Mouse (Mus musculus): ENCODE measurements at regions not wholly inside any gene's neighbourhood (a gene's known extent, or its start where the extent isn't known, plus 50 kb on each side); places are given as distances from the start of the nearest gene placed in this dataset.

DNA sequence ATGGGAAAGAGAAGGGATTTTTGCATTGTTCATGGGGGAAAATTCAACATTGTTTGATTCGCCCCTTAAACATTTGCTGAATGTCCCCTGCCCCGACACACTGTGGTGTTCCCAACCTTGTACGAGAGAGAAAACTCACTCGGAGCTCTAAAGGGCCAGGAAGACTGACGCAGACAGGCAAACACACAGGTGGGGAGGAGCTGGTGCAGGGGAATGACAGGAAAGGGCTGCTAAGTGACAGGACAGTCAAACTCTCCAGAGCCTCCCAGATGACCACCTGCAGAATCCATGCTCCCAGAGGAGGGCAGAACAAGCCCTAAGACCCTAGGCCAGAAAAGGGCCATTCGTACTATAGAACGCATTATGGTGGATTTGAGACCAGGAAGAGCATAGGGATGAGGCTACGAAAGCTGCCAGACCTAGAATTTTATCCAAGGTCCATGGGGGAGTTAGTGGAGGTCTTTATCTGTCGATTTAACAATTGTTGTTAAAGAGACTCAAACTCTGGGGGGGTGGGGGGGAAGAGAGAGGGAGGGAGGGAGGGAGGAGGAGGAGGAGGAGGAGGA lies 94.6 kb upstream of the Pabpc6 start:
- no peak for DNase-seq (ENCODE audit: low read depth, low spot score)

DNA sequence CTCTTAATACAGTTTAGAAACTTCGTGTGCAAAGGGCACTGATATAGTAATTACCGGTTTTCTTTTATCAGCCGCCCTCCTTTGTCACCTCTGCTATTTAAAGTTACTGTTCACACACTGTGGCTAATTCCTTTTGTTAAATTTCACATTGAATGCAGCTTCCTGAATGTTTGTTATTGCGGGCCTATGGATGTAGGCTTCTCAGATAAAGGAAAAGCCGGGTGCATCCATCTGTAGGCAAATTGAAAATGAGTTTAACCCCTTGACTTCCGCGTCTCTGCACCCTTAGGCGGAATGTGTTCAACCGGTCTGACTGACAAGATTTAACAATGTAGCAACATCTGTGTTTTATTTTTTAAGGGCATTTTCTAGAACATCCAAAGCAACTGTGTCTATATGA lies 93.6 kb upstream of the Pabpc6 start:
- DNase-seq (ENCODE audit: low read depth, low spot score): no peak

DNA sequence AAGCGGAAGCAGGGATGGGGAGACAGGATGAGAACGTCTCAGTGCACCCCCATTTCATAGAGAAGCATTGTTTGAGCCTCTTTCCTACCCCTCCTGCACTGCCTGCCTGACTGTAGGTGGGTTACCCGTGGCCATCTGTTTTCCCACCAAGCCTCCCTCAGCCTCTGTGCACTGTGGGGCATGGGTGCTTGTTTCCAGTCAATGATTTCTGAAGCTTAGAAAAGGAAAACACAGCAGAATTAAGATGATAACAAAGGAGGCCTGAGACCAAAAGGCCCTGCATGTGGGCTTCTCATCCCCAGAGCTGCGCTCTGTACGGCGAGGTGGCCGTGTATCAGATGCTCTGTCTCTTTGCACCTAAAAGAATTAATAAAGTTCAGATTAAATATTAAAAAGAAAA lies 92.9 kb upstream of the Pabpc6 start:
- no peak for DNase-seq (ENCODE audit: low read depth, low spot score)

DNA sequence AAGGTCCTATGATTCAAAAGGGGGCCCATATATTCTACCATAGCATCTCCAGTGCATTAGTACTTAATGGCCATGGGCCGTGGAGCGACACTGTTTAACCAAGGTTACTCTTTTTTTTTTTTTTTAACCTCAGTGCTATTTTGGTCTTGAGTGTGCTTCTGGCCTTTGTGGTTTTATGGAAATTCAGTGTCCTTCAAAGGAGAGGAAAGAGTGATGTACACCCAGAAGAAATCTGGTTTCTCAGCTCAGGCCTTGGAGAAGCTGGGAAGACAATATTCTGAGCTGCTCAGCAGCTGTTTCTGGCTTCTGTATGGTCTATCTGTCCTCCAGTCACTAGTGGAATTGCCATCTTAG lies 91.2 kb upstream of the Pabpc6 start:
- DNase-seq (ENCODE audit: low read depth, low spot score): no peak

DNA sequence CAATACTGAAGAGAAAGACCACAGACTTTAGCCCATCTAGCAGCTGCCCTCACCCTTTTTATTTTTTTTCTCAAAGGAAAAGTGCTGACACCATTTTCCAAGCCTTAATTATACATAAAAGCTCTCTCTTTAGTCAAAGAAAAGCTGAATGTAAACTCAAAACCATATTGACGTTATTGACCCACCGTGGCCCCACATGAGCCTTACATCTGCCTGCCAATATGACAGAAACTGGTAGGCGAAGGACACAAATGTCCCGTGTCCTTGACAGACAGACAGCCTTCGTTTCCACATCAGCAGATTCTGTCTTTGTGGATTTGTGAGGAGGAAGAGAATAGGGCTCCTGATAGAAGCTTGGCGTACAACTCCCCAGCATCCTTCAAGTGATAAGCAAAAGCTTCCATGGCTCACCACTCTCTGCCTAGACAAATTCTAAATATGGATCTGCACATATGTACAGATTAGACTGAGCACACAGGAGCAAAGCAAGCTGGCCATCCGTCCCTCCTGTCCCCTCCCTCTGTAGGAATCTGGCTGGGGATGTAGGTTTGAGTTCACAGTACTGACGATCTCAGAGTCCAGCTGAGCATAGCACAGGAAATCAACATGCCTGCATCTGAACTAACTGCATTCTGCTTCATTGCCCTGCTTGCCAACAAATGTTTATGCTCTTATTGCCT lies 90.6 kb upstream of the Pabpc6 start:
- no peak for DNase-seq (ENCODE audit: low read depth, low spot score)

DNA sequence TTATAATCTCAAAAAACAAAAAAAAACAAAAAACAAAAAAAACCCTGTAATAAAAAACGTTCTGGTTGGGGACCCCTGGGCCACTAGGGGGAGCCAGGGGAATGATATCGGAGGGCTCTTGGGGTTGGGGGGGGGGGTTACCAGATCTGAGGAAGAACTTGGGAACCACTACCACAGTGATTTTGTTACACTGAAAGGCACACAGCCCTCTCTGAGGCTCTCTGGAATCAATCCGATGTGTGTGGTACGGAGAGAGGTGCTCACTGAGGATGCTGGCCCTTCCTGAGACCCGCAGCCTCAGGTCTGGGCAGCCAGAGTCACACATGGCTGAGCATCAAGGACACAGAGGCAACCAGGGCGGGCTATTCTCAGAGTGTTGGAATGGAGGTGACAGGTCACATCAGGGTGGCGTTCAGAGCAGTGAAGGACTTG lies 89.9 kb upstream of the Pabpc6 start:
- no peak for DNase-seq (ENCODE audit: low read depth, low spot score)

DNA sequence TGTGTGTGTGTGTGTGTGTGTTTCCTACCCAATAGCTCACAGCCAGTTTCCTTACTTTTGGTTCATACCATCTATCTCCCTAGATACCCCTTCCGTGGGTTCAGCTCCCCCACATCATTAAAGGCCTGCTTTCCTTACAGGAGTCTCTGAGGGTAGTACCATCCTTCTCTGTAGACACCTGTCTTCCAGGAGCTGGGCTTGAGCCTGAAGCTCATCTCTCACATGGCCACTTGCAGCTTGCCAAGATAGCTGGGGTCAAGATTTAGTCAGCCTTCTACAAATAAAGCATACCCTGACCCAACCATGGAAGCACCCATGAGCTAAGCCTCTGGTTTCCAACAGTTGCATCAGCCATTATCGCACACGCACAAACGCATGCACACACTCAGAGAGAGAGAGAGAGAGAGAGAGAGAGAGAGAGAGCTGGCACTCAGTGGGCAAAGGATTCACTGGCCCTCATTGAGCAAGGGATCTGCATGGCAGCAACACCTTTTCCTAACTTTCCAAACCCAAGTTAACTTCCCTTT lies 88.3 kb upstream of the Pabpc6 start:
- DNase-seq (ENCODE audit: low read depth, low spot score): no peak

DNA sequence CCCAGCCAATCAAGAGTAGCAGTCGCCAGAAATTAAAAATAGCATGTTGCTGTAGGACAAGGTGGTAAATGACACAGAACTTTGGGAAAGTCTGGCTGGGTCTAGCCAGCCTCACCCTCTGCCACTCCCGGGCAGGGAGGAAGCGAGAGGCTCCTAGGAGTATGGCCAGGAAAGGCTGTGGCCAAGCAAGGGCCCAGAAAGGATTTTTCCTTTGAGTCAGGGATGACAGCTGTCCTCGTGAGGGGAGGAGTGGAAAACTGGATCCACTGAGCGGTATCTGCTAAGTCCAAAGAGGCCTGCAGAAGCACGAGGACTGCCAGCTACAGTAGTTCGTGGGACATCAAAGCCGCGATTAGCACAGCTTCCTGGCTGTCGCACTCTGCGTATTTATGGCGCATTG lies 87.2 kb upstream of the Pabpc6 start:
- DNase-seq (ENCODE audit: low read depth, low spot score): no peak

DNA sequence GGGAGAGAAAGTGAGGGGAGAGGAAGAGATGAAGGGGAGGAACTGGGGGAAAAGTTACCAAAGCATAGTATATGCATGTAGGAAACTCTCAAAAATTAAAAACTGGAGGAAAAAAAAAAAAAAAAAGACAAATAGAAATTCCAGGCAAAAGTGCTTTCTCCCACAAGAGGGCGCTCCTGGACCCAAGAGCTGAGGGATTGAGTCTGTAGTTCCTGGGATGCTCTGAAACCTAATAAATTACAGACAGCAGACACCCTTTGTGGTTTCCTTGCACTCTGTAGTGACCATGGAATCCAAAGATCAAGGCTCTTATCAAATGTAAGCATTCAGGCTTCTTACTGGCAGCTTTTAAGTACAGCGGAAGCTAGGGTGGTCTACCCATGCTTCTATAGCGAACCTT lies 86.7 kb upstream of the Pabpc6 start:
- DNase-seq (ENCODE audit: low read depth, low spot score): no peak

DNA sequence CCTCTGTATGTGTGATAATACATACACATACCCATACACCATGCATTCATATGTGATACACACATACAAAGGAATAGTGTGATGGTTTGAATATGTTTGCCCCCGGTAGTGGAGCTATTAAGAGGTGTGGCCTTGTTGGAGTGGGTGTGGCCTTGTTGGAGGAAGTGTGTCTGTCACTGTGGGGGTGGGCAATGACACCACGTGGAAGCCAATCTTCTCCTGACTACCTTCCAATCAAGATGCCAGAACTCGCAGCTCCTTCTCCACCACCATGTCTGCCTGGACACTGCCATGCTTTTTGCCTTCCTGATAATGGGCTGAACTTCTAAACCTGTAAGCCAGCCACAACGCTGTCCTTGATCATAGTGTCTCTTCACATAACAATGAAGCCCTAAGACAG lies 86.1 kb upstream of the Pabpc6 start:
- DNase-seq (ENCODE audit: low read depth, low spot score): no peak

DNA sequence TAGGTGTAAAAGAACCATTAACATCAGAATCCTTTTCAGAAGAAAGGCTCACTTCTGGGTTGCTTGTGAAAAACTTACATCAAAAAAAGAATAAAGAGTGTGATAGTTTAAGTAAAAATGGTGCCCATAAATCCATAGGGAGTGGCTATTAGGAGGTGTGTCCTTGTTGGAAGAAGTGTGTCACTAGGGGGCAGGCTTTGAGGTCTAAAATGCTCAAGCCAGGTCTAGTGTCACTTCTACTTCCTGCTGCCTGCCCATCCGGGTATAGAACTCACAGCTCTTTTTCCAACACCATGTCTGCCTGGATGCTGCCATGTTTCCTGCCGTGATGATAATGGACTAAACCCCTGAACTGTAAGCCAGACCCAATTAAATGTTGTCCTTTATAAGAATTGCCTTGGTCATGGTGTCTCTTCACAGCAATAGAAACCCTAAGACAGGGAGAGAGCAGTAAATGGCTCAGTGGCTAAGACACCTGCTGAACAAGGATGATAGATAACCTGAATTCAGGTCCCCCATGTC lies 85.4 kb upstream of the Pabpc6 start:
- no peak for DNase-seq (ENCODE audit: low read depth, low spot score)

DNA sequence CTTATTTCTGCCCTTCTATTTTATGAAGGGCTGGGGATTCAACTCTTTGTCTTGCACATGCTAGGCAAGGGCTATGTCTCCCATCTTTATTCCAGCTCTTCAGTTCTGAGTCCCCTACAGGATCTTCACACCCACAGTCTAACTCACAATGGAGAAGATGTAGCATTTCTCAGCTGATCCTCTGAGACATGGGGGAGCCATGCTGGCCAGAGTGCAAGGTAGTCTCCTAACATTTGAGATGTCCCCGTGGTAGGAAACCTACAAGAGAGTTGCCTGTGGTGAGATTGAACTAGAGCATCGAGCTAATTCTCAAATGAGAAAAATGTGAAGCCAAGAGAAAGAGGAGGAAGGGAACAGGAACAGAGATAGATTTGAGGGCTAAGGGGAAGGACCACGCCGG lies 83.3 kb upstream of the Pabpc6 start:
- no peak for DNase-seq (ENCODE audit: low read depth, low spot score)

DNA sequence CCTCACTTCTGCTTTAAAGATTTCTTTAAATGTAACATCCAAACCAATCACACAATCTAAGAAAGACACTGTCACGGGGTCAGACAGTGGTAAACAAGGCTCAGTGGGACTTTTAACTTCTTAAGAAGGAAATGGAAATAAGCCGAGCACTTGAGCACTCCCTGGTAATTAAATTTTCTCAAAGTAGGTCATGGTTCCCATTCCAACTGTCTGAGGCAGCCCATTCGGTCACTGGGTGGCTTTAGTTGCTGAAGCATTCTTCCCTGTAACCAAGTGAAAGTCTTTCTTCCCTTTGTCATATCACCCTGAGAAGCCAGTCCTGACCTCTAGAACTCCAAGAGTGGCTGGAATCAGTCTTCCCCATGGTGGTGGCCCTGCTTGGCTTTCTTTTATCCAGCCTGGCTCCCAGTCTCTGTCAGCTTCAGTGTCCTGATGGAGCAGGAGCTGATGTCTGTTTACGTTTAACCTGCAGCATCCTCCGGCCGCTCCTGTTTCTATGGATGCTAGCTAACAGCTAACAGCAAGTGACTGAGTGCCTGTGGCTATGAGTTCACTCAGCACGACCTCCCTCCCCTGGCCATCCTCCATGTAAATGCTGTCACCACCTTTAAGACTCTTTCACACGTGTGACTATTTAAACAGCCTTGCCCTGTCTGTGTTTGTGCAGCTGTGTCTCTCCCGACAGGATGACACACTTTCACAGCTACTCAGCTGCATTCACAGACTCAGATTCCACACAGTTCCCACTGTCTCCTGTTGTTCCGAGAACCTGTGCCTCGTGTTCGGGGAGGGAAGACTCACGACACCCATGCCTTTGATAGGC lies 82.0 kb upstream of the Pabpc6 start:
- no peak for DNase-seq (ENCODE audit: low read depth, low spot score)

DNA sequence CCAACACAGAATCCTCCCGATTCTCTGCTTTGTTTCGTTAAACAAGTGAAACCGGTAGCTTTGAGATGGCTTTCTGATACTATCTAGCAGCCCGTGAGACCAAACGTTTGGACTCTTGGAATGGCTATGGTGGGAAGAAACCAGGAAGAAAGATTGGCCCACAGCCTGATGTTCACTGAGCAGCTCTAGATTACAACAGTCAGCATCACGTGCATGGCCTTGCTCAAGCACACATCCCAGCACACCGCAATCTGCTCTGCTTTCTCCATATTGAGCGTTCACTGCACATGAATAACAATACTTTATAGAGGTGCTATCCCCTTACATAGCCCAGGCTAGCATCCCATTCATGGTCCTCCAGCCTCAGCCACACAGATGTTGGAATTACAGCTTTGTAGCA lies 80.5 kb upstream of the Pabpc6 start:
- DNase-seq (ENCODE audit: low read depth, low spot score): no peak

DNA sequence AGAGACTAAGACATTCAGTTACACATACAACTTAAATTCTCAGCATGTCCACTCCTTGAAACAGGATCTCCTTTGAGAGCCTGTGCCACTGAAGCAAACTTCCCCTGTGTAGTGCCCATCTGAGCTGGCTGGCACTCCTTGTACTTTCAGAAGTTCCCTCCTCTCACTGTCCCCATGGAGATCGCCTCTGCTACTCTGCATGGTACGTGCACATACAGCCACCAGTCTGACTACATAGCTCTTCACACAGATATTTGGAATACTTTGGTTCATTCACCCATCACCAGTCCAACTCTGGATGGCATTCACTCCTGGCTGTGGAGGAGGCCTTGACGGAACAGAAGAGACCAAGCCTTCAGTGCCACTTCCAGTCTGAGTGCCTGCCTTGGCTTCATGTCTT lies 79.8 kb upstream of the Pabpc6 start:
- no peak for DNase-seq (ENCODE audit: low read depth, low spot score)

DNA sequence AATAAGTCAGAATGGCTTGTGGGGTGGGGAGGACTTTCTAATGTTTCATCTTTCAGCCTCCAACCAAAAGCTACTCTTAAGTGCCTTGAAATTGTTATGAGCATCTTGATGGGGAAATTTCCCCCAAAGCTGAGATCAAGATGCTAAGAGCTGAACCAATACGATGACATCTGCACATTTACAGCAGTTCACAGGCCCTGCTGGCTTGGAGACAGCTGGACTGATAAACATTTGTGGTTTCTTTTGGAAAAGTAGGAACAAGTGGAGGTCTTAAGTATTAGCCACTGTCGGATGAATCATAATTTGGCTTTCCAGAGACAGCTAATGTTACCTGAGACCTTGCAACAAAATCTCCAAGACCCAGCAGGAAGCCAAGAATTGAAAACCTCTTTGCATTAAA lies 78.4 kb upstream of the Pabpc6 start:
- no peak for DNase-seq (ENCODE audit: low read depth, low spot score)

DNA sequence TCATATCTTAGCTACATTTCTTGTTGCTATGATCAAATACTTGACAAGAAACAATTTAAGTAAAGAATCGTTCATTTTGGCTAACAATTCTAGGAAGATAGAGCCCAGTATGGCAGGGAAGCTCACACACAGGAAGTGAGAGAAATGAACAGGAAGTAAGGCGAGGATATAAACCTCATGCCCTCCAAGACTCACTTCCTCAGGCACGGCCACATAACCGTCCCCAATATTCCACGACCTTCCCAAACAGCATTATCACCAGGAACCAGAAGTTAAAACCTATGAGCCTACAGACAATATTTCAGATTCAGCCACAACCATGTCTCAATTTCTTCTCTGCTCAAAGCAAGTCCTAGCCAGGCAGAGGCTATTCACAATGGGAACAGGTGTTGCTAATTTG lies 73.8 kb upstream of the Pabpc6 start:
- no peak for DNase-seq (ENCODE audit: low read depth, low spot score)

DNA sequence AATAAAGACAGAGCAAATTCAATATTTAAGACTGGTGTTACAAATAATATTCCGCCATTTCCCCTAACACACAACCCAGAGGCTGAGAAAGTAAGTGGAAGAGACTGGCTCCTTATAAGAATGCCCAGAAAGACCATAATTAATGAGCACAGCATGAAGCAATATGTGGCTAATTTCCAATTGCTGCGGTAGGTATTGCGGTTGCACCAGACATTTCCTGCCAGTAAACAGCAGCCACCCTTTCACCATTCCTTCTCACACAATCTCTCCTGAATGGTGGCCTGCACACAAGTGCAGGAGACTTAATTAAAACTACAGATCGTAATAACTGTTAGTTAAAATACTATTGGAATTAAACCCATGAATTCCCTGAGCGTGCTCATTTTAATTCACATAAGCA lies 71.8 kb upstream of the Pabpc6 start:
- DNase-seq (ENCODE audit: low read depth, low spot score): no peak

DNA sequence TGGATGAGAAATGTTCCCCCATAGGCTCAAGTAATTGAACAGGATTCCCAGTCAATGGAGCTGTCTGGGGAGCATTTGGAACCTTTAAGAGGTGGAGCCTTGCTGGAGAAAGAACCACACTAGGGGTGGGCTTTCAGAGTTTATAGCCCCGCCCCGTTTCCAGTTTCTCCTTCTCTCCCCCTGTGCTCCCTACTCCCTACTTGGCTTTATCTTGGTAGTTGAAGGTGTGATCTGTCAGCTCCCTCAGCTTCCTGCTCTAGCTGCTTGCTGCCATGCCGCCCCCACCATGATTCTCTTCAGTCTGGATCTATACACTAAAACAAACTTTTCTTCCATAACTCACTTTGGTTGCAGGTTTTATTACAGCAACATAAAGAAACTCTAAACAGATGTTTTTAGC lies 59.5 kb upstream of the Pabpc6 start:
- no peak for DNase-seq (ENCODE audit: low read depth, low spot score)

DNA sequence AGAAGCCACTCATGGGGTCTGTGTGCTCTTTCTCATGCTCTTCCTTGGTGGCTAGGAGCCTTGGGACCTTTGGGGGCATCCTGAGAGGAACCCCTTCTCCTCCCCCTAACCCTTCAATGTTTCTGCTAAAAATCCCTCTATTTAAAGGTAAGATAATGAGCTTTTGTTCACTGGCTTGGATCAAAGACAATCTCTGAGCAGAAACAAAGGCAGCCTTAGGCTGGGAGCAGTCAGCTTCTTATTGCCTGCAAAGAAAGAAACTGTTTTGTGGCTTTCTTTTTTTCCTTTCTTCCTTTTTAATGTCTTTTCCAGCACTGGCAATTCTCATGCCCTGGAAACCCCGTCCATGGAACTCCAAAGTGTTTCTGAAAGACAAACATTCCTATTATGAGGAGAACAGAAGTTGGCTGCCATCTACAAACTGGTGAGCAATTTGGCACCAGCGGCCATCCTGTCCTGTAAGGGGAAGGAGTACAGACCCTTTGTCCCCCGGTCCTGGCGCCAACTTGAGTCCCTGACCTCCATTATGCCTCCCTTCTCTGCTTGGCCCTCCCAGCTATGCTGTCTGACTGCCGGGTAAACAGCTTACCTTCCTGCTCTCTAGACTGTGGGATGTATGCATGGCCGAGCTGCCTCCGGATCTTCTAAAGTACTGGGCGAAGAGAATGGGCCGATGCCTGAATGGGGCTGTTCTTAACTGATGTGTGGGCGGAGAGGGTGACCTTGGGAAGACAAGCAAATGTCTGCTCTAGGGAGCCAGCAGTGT lies 56.4 kb upstream of the Pabpc6 start:
- DNase-seq (ENCODE audit: low read depth, low spot score): no peak

DNA sequence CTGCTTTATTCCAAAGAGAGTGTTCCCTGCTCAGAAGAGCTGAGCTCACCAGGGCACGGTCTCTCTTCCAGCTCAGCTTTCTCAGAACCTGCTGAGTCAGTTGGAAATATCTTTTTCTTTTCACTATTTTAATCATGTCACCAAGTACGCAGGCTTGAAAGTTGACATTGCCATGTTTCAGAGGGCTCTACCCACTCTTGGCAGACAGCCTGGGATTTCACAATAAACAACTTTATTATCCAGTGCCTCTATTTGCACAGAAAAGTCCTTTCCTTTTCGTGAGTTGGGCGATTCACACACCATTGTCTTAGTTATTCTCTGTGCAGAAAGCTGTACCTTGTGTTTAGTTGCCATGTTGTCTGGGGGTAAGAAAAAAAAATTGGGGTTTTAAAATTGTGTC lies 54.0 kb upstream of the Pabpc6 start:
- DNase-seq (ENCODE audit: low read depth, low spot score): no peak

DNA sequence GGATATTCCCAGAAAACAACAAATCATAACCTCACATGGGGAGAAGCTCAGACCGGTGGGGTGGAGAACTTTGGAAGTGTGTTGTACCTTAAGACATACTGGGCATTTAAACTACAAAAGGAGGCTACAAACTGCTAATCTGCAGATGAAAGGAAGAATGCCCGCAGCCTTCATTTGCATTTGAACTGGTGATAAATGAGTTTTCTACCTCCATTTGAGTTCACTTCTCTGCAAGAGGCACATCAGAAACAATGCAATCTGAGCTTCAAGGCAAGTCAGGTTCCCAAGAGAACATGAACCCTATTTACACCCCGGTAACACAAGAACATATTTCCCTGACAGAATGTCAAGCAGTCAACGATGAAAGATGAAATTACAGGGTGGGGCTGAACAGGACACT lies 53.2 kb upstream of the Pabpc6 start:
- DNase-seq (ENCODE audit: low read depth, low spot score): no peak

Measured in telencephalon, adult 2 months (tissue).